Mouse (Mus musculus) cerebellum, postnatal 14 days (tissue): ENCODE data around the gene Tlr9.

ENCODE experiments used
- DNase-seq, 2 experiments: peaks; one replicate each; pipeline ENCODE4 v3.0.0; 2021; ENCODE audit warnings: mixed read lengths in 2 of 2

Gene Tlr9

GRCm38 (mm10) chr9:106222261-106222851 is at the start of gene Tlr9:
Gene Tlr9, plus strand, starts transcription at chr9:106222598.
- DNase-seq, result no peak

- DNase-seq, result no peak
These were observed 49.0 kb upstream of the Tlr9 start for GRCm38 (mm10) chr9:106173363-106173762.

GRCm38 (mm10) chr9:106175552-106176200 is 46.7 kb upstream of the Tlr9 start:
- no peak for DNase-seq

- DNase-seq, result no peak
These were observed 45.6 kb upstream of the Tlr9 start for GRCm38 (mm10) chr9:106176769-106177168.

- no peak for DNase-seq
These were observed 44.6 kb upstream of the Tlr9 start for GRCm38 (mm10) chr9:106177799-106178198.

- no peak for DNase-seq
These were observed 42.9 kb upstream of the Tlr9 start for GRCm38 (mm10) chr9:106179454-106179853.

GRCm38 (mm10) chr9:106179964-106180363 is 42.4 kb upstream of the Tlr9 start:
- no peak for DNase-seq

- no peak for DNase-seq
These were observed 40.3 kb upstream of the Tlr9 start for GRCm38 (mm10) chr9:106182146-106182545.

- DNase-seq, result no peak
These were observed 38.4 kb upstream of the Tlr9 start for GRCm38 (mm10) chr9:106183996-106184395.

GRCm38 (mm10) chr9:106191355-106191754 is 31.0 kb upstream of the Tlr9 start:
- DNase-seq, result no peak

GRCm38 (mm10) chr9:106192024-106192423 is 30.4 kb upstream of the Tlr9 start:
- no peak for DNase-seq

- no peak for DNase-seq
These were observed 29.4 kb upstream of the Tlr9 start for GRCm38 (mm10) chr9:106192998-106193397.

- peak; percentile 61 to 80 for DNase-seq
These were observed 28.2 kb upstream of the Tlr9 start for GRCm38 (mm10) chr9:106193930-106194807.

GRCm38 (mm10) chr9:106195693-106196092 is 26.7 kb upstream of the Tlr9 start:
- DNase-seq, result peak; percentile 83 to 84

GRCm38 (mm10) chr9:106197081-106197713 is 25.2 kb upstream of the Tlr9 start:
- DNase-seq, result no peak

GRCm38 (mm10) chr9:106197732-106198131 is 24.7 kb upstream of the Tlr9 start:
- DNase-seq, result no peak

- peak; percentile 51 to 56 for DNase-seq
These were observed 23.4 kb upstream of the Tlr9 start for GRCm38 (mm10) chr9:106198962-106199458.

GRCm38 (mm10) chr9:106199535-106200272 is 22.7 kb upstream of the Tlr9 start, which contains the start of gene Ppm1m:
Gene Ppm1m, minus strand, starts transcription at chr9:106199746.
- DNase-seq, result no peak

- DNase-seq, result no peak
These were observed 20.5 kb upstream of the Tlr9 start for GRCm38 (mm10) chr9:106201895-106202294.

GRCm38 (mm10) chr9:106202819-106203636 is 19.4 kb upstream of the Tlr9 start, which contains the start of gene Twf2:
Gene Twf2, plus strand, starts transcription at chr9:106203108.
- peak; percentile 92 to 97 for DNase-seq
